Mouse (Mus musculus) urinary bladder, postnatal 14 days (tissue): ENCODE measurements around the gene C87436.

Experiments
- DNase-seq: peaks from one replicate; pipeline ENCODE4 v3.0.0; 2021; ENCODE audit warnings: low spot score

C87436 gene

DNA sequence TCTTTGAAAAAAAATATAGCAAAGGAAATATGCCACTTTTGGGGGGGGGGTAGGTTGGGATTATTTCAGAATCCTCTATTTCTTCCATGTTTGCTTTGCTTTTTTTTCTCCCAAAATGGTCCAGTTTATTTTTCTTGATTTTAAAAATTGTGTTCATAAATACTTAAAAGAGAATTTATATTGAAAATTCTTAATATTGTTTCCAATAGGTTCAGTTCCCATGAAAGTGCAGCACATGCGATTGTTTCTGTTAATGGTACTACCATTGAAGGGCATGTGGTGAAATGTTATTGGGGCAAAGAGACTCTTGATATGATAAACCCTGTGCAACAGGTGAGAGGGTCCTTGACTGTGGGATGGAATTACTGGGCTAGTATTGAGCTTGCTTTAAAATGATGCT, 11.8 kb upstream of the C87436 start, which contains the start of gene Gm44790:
Gm44790 (plus strand) TSS at position 301 of the 400 bp plus-strand sequence.
- DNase-seq: no peak

GRCm38 (mm10) chr6:86431531-86431930, 6.6 kb upstream of the C87436 start:
- no peak for DNase-seq

GRCm38 (mm10) chr6:86433696-86434095, 4.5 kb upstream of the C87436 start:
- no peak for DNase-seq

GRCm38 (mm10) chr6:86437711-86438110, 463 bp upstream of the C87436 start:
- peak; percentile 58 for DNase-seq

- DNase-seq: no peak
These were observed 934 bp downstream of the C87436 start for GRCm38 (mm10) chr6:86439119-86439496.

GRCm38 (mm10) chr6:86439531-86439930, 1.4 kb downstream of the C87436 start:
- no peak for DNase-seq

DNA sequence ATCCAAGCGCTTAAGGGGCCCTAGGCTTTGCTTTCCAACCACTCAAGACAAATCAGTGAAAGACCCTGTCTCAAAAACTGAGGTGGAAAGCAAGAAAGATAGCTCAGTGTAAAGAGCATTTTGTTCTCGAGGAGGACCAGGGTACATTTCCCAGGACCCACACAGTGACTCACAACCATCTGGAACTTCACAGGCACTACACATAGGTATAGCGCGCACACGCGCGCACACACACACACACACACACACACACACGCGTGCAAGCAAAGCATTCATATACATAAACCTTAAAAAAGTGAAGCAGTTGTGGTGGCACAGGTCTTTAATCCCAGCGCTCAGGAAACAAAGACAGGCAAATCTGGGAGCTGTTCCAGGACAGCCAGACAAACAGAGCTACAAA, 3.4 kb downstream of the C87436 start:
- no peak for DNase-seq

- no peak for DNase-seq
These were observed 7.4 kb downstream of the C87436 start for GRCm38 (mm10) chr6:86445551-86445950.

- no peak for DNase-seq
These were observed 8.9 kb downstream of the C87436 start for GRCm38 (mm10) chr6:86446927-86447568.

DNA sequence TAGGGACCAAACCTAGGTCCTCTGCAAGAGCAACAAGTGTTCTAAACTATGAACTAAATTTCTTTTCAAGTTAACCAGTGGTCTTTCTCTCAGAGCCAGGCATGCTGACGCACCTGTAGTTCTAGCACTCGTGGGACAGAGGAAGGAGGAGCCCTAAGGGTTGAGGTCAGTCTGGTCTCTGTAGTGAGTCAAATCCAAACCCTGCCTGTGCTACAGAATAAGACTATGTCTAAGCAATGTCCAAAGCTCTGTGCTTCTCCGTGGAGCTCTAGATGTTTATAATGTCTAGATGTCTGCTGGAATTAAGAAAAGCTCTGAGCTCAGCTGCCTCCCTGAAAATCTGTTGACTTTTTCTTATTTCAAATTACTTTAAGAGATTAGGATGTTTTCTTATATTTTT, 18.6 kb downstream of the C87436 start:
- no peak for DNase-seq

DNA sequence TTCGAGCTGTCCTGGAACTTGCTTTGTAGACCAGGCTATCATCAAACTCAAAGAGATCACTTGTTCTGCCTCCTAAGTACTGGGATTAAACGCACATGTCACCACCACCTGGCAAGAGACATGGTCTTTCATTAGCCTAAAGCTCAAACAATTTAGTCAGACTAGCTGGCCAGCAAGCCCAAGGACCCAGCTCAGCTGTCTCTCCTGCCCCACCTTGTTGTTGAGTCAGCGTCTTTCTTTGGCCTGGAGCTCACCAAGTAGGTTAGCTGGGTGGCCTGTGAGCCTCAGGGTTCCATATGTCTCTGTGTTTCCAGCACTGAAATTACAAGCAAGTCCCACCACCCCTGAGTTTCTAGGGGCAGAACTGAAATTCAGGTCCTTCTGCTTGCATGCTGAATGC, 24.9 kb downstream of the C87436 start:
- DNase-seq: no peak

GRCm38 (mm10) chr6:86471317-86471716, 33.1 kb downstream of the C87436 start:
- DNase-seq: no peak

- no peak for DNase-seq
These were observed 33.6 kb downstream of the C87436 start for GRCm38 (mm10) chr6:86471760-86472099.

DNA sequence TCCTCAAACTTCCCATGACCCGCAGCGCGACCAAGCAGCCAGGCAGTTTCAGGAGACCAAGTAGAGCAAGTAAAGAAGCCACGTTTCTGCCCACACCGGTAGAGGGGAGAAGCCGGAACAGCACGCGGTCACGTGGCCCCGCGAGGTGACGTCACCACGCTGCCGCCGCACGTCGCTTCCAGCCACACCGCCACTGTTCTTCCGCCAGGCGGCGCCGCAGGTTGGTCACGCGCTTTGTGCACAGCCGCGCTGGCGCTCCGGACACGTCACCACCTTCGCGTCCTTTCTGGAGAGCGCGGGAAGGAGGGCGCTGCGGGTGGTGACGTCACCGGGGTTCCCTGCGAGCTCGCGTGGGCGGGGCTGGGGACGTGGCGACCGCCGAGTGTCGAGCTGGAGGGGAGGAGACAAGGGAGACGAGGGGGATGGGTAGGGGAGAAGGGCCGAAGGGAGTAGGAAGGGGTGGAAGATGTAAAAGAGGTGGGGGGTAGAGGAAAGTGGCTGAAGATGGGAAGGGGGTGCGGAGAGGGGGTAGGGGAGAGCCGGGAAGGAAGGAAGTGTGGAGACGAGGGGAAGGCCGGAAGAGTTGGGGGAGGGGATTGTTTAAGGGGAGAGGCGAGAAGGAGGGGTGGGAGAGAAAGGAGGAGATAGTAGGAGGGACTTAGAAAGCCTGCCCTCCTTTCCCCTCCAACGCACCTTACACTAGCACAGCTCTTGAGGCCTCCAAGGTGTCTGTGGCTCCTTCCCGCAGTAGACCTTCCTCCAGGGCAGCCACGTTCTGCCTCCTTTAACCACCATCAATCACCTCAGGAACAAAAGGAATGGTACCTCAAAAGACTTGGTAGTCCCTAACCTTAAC, 34.2 kb downstream of the C87436 start:
- DNase-seq: peak; percentile 100

DNA sequence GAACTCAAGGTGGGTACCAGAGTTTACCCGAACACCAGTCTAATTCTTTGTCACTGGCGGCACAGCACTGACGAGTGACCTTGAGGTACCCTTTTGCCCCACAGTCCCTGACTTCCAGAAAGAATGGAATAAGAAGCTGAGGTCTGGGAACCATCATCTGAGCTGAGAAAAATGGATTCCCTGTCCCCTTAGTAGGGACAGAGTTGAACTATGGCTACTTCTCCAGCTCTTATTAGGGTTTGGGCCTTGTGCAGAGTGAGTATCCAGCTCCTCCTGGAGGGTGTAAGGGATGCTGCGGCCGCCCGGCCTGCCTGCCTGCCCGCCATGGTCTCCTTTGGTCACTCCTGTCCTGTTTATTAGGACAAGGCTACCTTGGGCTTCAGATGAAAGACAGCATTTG, 34.9 kb downstream of the C87436 start:
- no peak for DNase-seq

DNA sequence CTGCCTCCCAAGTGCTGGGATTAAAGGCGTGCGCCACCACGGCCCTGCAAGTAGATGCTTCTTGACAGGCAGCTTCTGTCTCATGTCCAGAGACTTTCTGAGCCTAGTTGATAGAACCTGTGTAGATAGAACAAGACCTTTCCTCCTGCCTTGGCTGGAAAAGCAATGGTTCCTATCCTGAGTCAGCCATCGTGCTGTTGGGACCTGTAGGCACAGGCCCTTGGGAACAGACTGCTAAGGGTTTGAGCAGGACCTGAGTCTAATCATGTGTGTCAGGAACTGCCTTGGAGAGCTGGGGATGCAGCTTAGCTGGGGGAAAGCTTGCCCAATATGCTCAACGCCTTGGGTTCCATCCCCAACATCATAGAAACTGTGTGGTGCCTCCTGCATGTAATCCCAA, 35.9 kb downstream of the C87436 start:
- DNase-seq: no peak

GRCm38 (mm10) chr6:86474646-86475181, 36.5 kb downstream of the C87436 start:
- no peak for DNase-seq

DNA sequence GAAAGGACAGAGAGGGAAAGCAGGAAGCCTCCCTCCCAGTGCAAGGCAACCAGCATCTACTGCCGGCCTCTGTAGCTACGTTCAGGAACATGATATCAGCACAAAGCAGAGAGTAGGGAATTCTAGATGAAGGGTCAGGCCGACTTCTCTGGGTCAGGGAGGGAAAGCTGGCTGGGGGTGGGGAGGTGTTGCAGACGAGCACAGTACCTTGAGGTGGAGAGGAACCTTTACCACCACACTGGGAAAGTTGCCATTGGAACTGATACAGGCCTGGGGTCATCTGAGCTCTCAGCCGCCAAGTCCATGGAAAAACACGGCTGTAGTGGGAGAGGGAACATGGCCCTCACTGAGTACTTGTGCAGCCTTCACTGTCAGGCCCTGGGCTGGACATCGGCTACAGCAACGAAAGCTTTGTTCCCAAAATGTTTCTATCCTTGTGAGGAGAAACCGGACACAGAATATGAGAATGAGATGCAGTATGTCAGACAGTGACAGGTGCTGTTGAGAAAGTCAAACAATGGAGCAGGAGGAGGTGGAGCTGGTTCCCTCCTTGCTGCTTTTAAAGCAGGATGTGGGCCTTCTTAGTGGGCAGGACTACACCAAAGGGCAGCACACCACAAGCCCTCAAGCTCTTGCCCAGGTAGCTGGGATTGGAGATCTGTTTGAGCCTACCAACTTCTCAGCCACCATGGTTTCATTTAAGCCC, 37.4 kb downstream of the C87436 start:
- DNase-seq: no peak

- no peak for DNase-seq
These were observed 38.8 kb downstream of the C87436 start for GRCm38 (mm10) chr6:86476931-86477330.

DNA sequence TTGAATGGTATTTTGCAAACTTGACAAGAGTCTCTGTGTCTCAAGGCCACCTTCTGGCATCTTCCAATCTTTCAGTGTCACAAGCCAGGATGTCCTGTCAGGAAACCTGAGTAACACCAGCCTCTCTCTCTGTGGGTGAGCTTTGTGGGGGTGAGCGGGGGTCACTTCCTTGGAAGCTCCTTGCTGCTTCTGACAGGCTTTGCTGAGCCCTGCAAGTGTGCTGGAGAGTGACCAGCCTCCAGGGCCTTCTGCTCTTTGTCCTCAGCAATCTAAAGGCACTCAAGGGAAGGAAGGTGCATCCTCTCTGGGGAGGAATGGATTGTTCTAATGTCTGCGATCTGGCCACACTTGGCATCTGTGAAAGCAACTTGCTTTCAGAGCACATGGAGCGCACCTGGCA, 41.1 kb downstream of the C87436 start:
- DNase-seq: no peak

- DNase-seq: no peak
These were observed 41.6 kb downstream of the C87436 start for GRCm38 (mm10) chr6:86479816-86480188.

DNA sequence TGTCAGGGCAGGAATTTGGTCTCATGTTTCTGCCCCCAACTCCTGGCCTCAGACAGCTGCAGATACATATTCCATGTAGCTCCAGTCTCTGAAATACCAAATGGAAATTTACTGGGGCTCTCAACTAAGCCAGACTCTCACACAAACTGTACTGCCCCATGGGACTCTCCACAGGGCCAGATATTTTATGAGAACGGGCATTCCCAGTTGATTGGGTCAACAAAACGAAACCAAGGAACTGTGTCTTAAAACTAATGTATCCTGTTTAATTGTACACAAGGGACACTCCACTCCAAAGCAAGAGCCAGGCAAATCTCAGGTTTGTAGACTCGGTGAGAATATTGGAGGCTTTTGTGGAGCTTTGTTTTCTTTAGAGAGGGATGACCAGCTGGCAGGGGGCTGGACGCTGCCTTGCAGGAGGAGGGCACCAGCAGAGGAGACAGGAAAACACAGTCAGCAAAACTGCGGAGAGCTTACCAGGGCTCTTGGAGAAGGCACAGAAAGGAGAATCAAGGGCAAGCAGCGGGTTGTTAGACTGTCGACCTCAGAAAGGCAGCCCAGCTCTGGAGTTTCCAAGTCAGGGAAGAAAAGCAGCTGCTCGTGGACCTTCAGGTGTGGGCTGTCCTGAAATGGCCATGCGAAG, 42.1 kb downstream of the C87436 start:
- DNase-seq: peak; percentile 33
